Mouse (Mus musculus): Measurements from ENCODE around the gene Prkar2a.

The Prkar2a gene

GRCm38 (mm10) chr9:108691846-108692225 lies 2.7 kb downstream of the Prkar2a start:
- in situ Hi-C loops (cut with MboI; ENCODE audit: low sequenced_read_pairs): no loop called here

- in situ Hi-C loops (cut with MboI; ENCODE audit: low sequenced_read_pairs): no loop called here
Observed at GRCm38 (mm10) chr9:108692226-108693041, 3.3 kb downstream of the Prkar2a start.

- in situ Hi-C loops (cut with MboI; ENCODE audit: low sequenced_read_pairs): no loop called here
Observed at GRCm38 (mm10) chr9:108693946-108694345, 4.8 kb downstream of the Prkar2a start.

GRCm38 (mm10) chr9:108694533-108694932 lies 5.4 kb downstream of the Prkar2a start:
- in situ Hi-C loops (cut with MboI; ENCODE audit: low sequenced_read_pairs): no loop called here

- in situ Hi-C loops (cut with MboI; ENCODE audit: low sequenced_read_pairs): no loop called here
Observed at GRCm38 (mm10) chr9:108702476-108702875, 13.4 kb downstream of the Prkar2a start.

GRCm38 (mm10) chr9:108703373-108704110 lies 14.4 kb downstream of the Prkar2a start:
- in situ Hi-C loops (cut with MboI; ENCODE audit: low sequenced_read_pairs): no loop called here

- in situ Hi-C loops (cut with MboI; ENCODE audit: low sequenced_read_pairs): no loop called here
Observed at GRCm38 (mm10) chr9:108704591-108704990, 15.5 kb downstream of the Prkar2a start.

GRCm38 (mm10) chr9:108707212-108707611 lies 18.1 kb downstream of the Prkar2a start:
- in situ Hi-C loops (cut with MboI; ENCODE audit: low sequenced_read_pairs): no loop called here

GRCm38 (mm10) chr9:108708833-108709232 lies 19.7 kb downstream of the Prkar2a start:
- in situ Hi-C loops (cut with MboI; ENCODE audit: low sequenced_read_pairs): no loop called here

GRCm38 (mm10) chr9:108710767-108711166 lies 21.7 kb downstream of the Prkar2a start:
- in situ Hi-C loops (cut with MboI; ENCODE audit: low sequenced_read_pairs): no loop called here

GRCm38 (mm10) chr9:108716199-108716598 lies 27.1 kb downstream of the Prkar2a start:
- in situ Hi-C loops (cut with MboI; ENCODE audit: low sequenced_read_pairs): no loop called here

- in situ Hi-C loops (cut with MboI; ENCODE audit: low sequenced_read_pairs): no loop called here
Observed at GRCm38 (mm10) chr9:108723751-108724150, 34.6 kb downstream of the Prkar2a start.

- in situ Hi-C loops (cut with MboI; ENCODE audit: low sequenced_read_pairs): no loop called here
Observed at GRCm38 (mm10) chr9:108726116-108726515, 37.0 kb downstream of the Prkar2a start.

GRCm38 (mm10) chr9:108729050-108729449 lies 39.9 kb downstream of the Prkar2a start:
- in situ Hi-C loops (cut with MboI; ENCODE audit: low sequenced_read_pairs): no loop called here

- in situ Hi-C loops (cut with MboI; ENCODE audit: low sequenced_read_pairs): no loop called here
Observed at GRCm38 (mm10) chr9:108732462-108732861, 43.3 kb downstream of the Prkar2a start.

- in situ Hi-C loops (cut with MboI; ENCODE audit: low sequenced_read_pairs): no loop called here
Observed at GRCm38 (mm10) chr9:108734626-108735025, 45.5 kb downstream of the Prkar2a start.

- in situ Hi-C loops (cut with MboI; ENCODE audit: low sequenced_read_pairs): no loop called here
Observed at GRCm38 (mm10) chr9:108739239-108739638, 50.1 kb downstream of the Prkar2a start.

GRCm38 (mm10) chr9:108740062-108740461 lies 50.9 kb downstream of the Prkar2a start:
- in situ Hi-C loops (cut with MboI; ENCODE audit: low sequenced_read_pairs): no loop called here

GRCm38 (mm10) chr9:108742048-108742447 lies 52.9 kb downstream of the Prkar2a start:
- in situ Hi-C loops (cut with MboI; ENCODE audit: low sequenced_read_pairs): no loop called here

- in situ Hi-C loops (cut with MboI; ENCODE audit: low sequenced_read_pairs): no loop called here
Observed at GRCm38 (mm10) chr9:108746876-108747499, 57.9 kb downstream of the Prkar2a start.

- in situ Hi-C loops (cut with MboI; ENCODE audit: low sequenced_read_pairs): no loop called here
Observed at GRCm38 (mm10) chr9:108747694-108748093, 58.6 kb downstream of the Prkar2a start.
